Mouse (Mus musculus) ES-Bruce4 (cell line): ENCODE data around the gene Lekr1.

Experiments
- CTCF ChIP-seq: IDR thresholded peaks from one replicate; pipeline ENCODE4 v1.8.1; 2011; ENCODE audit warnings: low read depth, low read length
- EP300 ChIP-seq: IDR thresholded peaks from 2 replicates; pipeline ENCODE4 v1.6.1; 2011; ENCODE audit warnings: low read depth, low read length; ENCODE audit not compliant: insufficient read depth
- POLR2A ChIP-seq: IDR thresholded peaks from one replicate; pipeline ENCODE4 v1.8.1; 2011; ENCODE audit warnings: low read length; ENCODE audit not compliant: insufficient read depth

DNA sequence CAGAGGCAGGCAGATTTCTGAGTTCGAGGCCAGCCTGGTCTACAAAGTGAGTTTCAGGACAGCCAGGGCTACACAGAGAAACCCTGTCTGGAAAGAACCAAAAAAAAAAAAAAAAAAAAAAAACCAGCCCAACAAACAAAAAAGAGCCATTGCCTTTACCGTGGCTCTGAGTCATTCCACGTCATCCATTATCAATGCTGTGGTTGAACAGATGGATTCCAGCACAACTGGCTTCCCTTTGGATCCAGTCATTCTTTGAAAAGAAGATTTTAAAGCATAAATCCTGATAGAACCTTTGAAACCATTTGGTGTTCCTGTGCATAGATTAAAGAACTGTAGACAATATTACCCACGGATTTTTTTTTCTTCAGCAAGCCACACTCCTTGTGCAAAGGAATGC lies 32.4 kb upstream of the Lekr1 start:
- TF ChIP-seq EP300 (no peak), CTCF (no peak), POLR2A (no peak)
